Mouse (Mus musculus) thymus, postnatal 10 days (tissue): ENCODE results near the gene AB124611.
"Not testable (repeated sequence)": the region's sequence is repeated elsewhere in the genome, so short reads cannot be mapped to it uniquely, and the experiment has no call there.

Source experiments
- DNase-seq, 2 experiments: peaks; one replicate each; pipeline ENCODE4 v3.0.0; 2021; ENCODE audit warnings: low spot score in 2 of 2

Gene AB124611

DNA sequence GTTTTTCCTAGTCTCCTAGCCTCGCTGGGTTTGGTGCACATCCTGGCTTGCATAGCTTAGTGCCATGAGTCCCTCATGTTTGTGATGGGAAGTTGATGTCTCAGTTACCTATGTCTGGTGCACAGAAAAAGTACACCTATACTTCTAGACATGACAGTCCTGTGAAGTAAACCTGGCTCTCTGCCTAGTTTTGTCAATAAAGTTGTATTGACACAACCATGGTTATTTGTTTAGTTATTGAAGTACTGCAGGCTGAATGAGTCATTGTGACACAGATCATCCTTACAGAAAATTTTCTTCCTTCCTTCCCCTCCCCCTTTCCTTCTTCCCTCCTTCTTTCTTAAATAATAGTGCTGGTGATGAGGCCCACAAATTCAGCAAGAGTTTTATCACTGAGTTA, 38.4 kb downstream of the AB124611 start:
- no peak for DNase-seq

DNA sequence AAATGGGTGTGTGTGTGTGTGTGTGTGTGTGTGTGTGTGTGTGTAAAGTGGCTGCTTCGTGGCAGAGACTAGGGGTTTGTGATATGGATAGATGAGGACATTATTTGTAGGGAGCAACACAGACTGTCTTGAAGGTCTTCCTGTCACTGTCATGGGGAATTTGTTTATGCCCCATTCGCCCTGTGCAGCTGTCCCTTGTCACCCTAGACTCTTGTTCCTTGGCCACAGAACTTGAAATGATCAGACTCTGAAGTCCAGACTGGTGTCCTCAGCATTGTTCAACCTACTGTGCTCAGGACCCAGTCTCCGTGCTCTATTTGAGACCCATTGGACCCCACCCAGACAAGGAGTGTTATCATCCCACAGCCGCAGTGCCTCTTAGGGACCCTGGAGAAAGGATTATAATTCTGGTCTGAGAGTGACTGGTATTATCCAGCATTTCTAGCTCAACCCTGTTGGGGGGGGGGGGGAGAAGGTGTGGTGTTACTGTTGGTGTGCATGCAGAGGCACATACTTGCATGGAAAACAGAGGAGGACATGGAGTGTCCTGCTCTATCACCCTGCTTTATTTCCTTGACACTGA, 39.1 kb downstream of the AB124611 start:
- DNase-seq = no peak

DNA sequence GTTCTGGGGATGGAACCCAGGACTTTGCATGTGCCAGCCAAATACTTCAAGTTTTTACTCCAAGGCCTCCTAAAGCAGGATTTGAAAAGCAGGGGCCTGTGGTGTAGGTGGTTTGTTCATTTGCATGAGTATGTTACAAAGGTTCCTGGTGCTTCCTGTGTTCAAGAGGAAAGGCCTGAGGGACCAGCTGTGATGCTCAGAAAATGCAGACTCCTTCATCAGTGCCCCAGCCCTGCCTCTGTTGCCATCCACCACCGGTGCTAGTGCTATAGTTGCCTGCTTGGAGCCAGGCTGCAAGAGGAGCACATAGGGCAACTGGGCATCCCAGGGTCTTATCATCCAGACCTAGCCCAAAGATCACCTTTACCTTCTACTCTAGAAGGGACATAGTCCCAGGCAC, 40.6 kb downstream of the AB124611 start:
- DNase-seq = no peak

DNA sequence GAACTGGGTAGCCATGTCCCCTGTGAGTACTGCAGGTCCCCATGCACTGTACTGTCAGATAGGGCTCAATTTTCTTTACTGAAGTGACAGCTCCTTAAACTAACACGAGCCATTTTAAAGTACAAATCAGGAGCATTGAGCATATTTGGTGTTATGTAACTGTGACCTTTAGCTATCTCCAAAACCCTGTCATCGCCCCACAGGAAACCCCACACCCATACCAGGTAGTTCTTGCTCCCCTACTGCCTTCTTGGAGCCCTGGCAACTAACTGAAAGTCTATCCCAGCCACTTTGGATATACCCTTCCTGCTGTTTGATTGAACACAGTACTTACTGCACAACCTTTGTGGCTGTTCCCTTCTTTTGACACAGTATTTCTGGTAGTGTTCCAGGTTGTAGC, 41.1 kb downstream of the AB124611 start:
- DNase-seq = no peak

DNA sequence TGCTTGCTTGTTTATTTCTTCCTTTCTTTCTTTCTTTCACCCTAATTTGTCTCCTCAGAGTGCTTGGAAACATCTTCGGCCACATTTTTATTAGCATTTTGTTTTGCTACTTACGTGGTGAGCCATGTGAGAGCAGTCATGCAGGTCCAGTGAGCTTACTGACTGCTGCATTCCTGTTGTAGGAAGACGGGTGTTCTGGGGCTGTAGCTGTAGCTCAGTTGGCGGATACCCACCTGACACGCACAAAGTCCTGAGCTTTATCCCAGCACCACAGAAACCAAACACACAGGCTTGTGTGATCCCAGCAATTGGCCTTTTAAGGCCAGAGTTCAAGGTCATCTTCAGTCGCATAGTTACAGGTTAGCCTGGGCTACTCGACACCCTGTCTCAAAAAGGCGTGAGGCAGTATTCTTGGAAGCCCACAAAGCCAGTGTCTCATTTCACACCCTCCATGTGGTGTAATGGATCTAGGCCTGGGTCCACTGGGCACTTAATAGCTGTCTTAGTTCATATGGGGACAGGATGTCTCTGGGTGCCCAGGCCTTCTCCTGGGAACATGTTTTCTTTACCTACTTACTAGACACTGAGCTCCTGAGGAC, 42.8 kb downstream of the AB124611 start:
- DNase-seq = no peak

DNA sequence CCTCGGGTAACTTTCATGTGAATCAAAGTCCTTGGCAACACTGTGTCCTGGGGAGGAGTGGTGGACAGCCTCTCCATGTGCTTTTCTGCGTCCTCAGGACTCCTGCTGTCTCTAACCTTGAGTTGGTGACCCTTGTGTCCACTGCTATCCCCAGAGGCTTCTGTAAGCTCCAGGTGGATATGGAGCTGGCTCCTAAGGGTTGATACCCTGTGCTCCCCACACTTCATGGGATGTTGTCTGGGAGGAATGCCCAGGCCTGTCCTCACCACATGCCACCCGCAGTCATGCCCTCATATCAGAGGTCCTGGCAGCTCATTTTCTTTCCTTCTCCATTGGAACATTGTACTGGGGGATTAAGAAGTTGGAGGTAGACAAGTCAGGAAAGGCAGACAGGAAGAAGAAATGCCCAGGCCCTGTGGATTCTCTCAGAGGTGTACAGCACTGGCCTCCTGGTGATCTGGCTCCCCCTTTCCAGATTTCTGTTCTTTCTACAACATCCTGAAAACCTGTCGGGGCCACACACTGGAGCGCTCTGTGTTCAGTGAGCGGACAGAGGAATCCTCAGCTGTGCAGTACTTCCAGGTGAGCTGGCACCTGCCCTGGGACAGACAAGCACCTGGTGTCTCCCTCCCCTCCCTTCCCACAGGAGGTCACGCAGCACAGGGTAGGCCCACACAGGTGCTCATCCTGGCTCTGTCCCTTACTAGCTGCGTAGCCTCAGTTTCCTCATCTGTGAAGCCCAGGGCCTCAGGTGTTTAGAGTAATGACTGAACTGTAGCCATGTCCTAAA, 48.2 kb downstream of the AB124611 start:
- no peak for DNase-seq

DNA sequence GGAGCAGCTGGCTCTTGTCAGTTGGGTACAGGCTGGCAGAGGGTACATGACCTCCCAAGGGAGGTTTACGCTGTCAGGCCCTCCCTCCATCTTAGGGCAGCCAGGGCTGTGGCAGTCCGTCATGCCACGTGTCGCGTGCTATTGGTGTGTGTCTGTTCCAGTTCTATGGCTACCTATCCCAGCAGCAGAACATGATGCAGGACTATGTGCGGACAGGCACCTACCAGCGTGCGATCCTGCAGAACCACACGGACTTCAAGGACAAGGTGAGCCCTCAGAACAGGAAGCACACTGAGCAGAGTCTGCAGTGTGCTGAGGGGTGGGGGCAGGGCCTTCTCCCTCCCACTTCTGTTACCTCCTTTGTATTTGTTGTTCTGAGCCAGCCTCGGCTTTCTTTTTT, 49.3 kb downstream of the AB124611 start:
- no peak for DNase-seq

DNA sequence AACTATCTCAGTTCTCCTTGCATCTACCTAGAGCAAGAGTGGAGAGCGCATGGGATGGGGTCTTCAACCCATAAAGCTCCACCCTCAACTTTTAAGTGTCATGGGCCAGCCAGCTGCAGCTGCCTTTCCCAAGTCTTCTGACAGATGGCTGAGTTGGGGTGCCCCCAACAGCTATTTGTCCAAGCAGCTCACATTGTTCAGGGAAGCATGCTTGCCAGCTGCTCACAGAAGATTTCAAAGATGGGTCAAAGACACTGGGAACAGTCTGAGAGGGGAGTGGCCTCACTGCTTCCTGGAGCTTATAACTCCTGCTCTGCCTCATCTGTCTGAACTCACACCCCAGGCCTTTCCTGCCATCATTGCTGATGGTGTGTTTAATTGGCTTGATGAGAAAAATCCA, 50.3 kb downstream of the AB124611 start:
- DNase-seq = no peak

DNA sequence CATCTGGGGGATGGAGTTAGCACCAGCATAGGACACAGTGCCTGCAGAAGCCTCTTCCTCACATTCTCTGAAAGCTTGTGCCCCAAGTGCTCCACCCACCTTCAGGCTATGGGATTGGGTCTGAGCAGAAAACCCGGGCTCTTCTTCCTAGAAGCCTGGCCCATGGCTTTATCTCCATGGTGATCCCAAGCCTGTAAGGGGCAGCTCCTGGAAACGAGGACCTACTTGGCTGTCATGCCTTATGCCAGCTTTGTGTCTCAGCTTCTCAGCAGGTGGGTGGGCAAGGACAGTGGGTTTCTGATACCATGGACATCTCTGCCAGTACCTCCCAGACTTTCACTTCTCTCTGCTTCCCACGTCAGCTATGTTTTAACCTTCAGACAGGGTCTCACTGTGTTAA, 52.2 kb downstream of the AB124611 start:
- no peak for DNase-seq

DNA sequence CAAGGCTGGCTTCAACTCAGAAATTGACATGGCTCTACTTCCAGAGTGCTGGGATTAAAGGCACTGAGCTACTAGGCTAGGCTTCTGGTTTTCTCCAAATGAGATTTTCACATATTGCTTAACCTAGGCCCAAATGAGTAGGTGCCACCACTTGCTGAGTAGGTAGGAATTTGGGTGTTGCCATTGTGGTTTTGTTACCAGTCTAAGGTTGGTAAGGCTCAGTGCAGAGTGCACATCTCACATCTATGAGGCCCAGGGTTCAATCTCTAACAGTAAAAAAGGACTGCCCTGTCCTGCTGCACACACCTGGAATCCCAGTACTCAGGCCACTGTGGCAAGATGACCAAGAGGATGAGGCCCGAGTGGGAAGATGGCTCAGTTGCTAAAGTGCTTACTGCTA, 59.4 kb downstream of the AB124611 start:
- no peak for DNase-seq

DNA sequence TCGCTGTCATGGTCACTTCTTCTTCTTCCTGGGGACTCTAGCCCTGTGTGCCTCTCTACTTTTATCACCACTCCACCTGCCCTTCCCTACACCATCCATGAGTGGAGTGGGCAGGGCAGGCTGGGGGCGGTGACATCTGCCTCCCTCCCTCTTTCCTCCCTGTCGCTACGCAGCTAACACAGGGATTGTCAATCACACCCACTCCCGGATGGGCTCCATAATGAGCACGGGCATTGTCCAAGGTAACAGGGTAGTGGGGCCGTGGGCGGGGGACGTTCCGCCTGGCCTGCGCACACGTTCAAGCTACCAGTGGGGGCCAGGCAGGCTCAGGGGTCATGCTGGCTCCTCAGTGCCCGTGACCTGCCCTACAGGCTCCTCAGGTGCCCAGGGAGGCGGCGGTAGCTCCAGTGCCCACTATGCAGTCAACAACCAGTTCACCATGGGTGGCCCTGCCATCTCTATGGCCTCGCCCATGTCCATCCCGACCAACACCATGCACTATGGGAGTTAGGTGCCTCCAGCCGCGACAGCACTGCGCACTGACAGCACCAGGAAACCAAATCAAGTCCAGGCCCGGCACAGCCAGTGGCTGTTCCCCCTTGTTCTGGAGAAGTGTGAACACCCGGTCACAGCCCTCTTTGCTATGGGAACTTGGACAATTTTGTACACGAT, 61.8 kb downstream of the AB124611 start:
- DNase-seq = no peak

DNA sequence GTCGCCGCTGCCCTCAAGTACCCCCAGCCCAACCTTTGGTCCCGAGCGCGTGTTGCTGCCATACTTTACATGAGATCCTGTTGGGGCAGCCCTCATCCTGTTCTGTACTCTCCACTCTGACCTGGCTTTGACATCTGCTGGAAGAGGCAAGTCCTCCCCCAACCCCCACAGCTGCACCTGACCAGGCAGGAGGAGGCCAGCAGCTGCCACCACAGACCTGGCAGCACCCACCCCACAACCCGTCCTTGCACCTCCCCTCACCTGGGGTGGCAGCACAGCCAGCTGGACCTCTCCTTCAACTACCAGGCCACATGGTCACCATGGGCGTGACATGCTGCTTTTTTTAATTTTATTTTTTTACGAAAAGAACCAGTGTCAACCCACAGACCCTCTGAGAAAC, 62.4 kb downstream of the AB124611 start:
- no peak for DNase-seq

DNA sequence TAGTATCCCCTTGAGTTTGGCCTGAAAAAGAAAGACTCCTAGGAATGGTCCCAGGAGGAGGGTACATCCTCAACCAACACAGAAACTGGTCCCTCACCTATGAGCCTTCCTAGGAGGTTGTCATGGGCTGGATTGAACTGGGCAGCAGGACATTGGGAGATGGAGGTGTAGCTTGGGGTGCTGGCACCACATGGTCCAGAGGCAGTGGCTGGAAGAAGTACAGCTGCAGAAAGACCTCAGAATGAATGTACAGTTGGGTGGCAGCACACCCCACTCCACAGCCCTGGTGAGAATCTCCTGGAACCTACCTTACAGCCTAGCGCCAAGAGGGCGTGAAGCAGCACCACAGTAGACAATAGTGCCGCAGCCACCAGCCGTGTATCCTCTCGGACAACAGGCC, 63.6 kb downstream of the AB124611 start:
- DNase-seq = no peak

DNA sequence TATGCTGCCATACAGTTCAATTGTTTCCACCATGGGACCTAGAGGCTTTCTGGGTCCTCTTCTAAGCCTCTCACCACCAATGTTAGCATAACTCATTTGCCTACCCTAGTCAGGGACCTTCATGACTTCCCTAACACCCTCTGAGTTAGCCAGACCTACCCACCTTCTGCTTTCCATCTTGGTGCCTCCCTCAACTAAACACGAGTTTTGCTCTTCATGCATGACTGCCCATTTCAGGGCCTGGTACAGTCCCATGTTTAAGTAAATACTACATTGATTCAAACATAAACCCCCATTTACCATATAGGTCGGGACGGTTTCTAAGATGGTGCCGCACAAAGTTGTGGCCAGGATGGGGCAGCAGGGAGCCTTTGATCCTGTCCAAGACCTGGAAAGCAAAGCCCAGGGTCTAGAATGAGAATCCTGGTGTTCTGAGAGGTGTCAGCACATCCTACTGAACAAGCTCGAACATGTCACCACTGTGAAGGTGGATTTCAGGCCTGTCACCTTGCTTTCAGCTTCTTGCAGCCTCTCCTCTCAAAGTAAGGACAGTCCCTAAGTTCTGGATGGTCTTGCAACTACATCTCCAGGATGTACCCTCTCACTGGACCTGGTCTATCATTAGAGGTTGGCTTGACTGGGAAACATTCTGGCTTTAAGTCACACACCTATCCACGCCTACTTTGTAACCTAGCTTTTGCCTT, 65.3 kb downstream of the AB124611 start:
- no peak for DNase-seq

DNA sequence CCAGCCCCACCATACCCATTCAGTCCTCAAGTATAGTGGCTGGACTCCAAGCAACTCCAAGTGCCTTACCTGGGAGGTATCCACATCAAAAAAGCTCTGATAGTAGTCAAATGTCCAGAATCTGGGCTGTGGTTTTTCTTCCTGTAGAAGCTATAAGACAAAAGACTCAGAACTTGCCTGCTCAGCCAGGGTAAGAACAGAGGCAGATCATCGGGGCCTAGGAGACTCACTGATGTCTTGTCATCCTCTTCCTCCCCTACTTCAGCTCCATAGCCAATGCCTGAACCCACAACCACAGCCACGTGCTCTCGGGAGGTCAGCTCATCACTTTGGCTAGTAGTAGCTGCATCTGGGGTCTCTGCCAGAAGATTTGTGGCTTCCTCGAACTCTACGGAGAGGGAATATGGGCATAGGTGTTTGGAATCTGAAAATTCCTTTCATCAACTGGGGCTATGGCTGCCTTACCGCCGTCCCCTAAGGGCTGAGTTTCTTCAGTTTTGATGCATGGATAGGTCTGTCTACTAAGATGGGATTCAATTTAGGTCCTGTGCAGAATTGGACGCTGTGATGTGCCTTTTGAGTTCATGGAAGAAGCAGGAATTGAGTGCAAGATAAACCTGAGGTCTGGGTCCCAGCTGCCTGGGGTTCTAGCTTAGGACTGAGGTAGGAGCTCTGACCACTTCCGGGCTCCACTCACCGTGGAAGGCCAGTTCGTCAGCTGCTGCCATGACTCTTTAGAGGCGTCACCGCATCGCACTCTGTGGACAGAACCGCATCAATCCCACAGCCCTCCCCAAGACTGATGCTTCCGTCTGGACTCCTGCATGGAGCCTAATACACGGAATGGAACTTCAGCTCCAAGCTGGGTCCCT, 66.1 kb downstream of the AB124611 start:
- DNase-seq = no peak

DNA sequence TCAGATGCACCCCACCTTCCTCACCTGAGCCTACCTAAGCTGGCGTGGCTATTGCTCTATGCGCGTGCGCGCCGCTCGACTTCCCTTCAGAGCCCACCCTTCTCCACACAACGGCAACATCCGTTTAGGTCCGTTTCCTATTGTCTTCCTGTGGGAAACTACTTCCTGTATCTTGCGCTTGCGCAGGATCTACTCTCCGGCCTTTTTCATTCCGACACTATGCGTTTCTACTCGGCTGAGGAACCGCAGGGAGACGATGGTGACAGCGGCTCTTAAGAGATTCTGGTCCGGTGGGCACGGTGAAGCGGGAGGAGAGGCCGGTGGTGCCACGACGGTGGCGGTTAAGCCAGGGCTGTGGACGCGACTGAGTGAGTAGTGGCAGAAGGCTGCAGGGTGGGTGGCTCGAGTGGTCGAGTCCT, 66.7 kb downstream of the AB124611 start, which contains the start of the genes Timm29 and Yipf2:
TSS of gene Timm29 (plus strand) at position 20 of the 419 bp plus-strand sequence.
TSS of gene Yipf2 (minus strand) at position 126 of the 419 bp plus-strand sequence.
- DNase-seq = peak; percentile 83 to 89

DNA sequence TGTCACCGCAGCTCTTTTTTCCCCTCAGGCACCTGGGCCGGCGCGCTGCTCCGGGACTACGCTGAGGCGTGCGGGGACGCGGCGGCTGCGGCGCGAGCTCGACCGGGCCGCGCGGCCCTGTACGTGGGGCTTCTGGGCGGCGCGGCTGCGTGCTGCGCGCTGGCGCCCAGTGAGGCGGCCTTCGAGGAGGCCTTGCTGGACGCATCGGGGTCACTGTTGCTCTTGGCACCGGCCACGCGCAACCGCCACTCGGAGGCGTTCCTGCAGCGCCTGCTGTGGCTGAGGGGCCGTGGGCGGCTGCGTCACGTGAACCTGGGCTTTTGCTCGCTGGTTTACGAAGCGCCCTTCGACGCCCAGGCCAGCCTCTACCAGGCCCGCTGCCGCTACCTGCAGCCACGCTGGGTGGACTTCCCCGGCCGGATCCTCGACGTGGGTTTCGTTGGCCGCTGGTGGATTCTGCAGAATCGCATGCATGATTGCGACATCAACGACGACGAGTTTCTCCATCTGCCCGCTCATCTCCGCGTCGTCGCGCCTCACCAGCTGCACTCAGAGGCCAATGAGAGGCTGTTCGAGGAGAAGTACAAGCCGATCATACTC, 67.2 kb downstream of the AB124611 start:
- peak; percentile 26 to 34 for DNase-seq

DNA sequence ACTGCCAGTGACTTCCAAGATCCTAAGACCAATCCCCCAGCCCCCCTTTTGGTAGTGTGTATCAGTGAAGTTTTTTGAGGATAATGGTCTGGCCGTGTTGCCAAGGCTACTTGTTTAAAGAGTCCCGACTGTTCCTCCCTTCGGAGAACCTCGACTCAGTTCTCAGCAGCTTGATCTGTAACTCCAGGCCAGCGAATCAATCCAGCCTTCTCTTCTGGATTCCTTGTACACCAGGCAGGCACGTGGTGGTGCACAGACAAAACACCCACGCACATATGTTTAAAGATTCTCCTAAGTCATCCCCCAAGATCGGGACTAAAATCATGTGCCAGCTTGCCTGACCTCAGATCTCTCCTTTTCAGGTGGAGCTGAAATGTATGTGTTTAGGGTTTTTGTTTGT, 68.4 kb downstream of the AB124611 start:
- not testable (repeated sequence) for DNase-seq

DNA sequence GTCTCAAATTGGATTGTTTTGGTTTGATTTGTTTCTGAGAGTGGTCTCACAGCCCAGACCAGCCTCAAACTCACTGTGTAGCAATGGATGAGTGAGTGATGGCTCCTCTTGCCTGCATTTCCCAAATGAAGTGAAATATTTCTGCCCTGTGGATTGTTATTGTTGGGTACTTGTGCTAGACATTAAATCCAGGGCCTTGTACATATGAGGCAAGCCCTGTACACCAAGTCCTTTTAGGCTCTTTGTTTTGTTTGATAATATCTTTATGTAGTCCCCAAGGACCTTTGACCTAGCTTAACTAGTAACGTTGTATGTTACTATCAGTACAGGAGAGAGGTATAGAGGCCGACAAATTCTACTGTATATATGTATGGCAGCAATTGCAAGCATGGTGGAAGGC, 68.9 kb downstream of the AB124611 start:
- DNase-seq = no peak
